Comparison of ENCODE assay signal across 8 mouse cellular contexts in genomic region chr12:98324170-98324569, GRCm38 (mm10). TPM values are rescaled to one million over a fixed set of nuclear protein-coding genes. Genes with fewer than 3 reads are reported as not detected.
A peak's percentile ranks its signal among the peaks of the same experiment; 100 is the strongest.
DNase-seq lines count a peak whose midpoint lies in the region; ATAC-seq and TF ChIP-seq lines count a peak whose summit lies in the region.
"Not testable (repeated sequence)": the region's sequence is repeated elsewhere in the genome, so short reads cannot be mapped to it uniquely, and the experiment has no call there.

No protein-coding gene starts in this region.

- peaks cover 13% of the 10 kb centered on the region for H3K9me3 ChIP-seq in E14TG2a.4 (ENCODE audit: low read length)
- not testable (repeated sequence) for H3K9me3 ChIP-seq in embryonic facial prominence, embryonic 11.5 days (replicated peaks; ENCODE audit: control insufficient read depth, low read length); heart, postnatal 0 days (replicated peaks; ENCODE audit: control insufficient read depth, low read length); liver, postnatal 0 days (ENCODE audit: low read length); midbrain, embryonic 14.5 days (ENCODE audit: control insufficient read depth, low read length)

- not testable (repeated sequence) for H3K27ac ChIP-seq in embryonic facial prominence, embryonic 11.5 days (replicated peaks; ENCODE audit: low read depth, low read length); heart, postnatal 0 days (ENCODE audit: low read depth); liver, postnatal 0 days (ENCODE audit: low read depth); midbrain, embryonic 14.5 days (replicated peaks; ENCODE audit: low read depth, low read length); thymus, adult 2 months (ENCODE audit: control insufficient read depth, insufficient read depth, low read length)

- TF ChIP-seq EP300 in heart, postnatal 0 days (IDR thresholded peaks at IDR 0.05; ENCODE audit: low read depth); liver, postnatal 0 days (IDR thresholded peaks at IDR 0.05; ENCODE audit: low read depth): not testable (repeated sequence)

- not testable (repeated sequence) for TF ChIP-seq POLR2A in thymus, adult 2 months (IDR thresholded peaks at IDR 0.05; ENCODE audit: control insufficient read depth, extremely low read depth, insufficient read depth, low read length, poor library complexity)

- H3K4me2 ChIP-seq in embryonic facial prominence, embryonic 11.5 days (ENCODE audit: low read depth, low read length); heart, postnatal 0 days (ENCODE audit: low read depth, low read length); liver, postnatal 0 days (ENCODE audit: low read depth, low read length); midbrain, embryonic 14.5 days (ENCODE audit: low read length): not testable (repeated sequence)

- not testable (repeated sequence) for H3K27me3 ChIP-seq in E14TG2a.4 (ENCODE audit: insufficient read depth, low read length); embryonic facial prominence, embryonic 11.5 days (ENCODE audit: control insufficient read depth, insufficient read depth, low read length); heart, postnatal 0 days (ENCODE audit: control insufficient read depth, insufficient read depth, low read length); liver, postnatal 0 days (ENCODE audit: insufficient read depth, low read length); midbrain, embryonic 14.5 days (ENCODE audit: control insufficient read depth, insufficient read depth, low read length); thymus, adult 2 months (ENCODE audit: control insufficient read depth, insufficient read depth, low read length)

- H3K36me3 ChIP-seq in E14TG2a.4 (ENCODE audit: insufficient read depth, low read length); embryonic facial prominence, embryonic 11.5 days (replicated peaks; ENCODE audit: control insufficient read depth, insufficient read depth, low read depth, low read length); heart, postnatal 0 days (replicated peaks; ENCODE audit: control insufficient read depth, insufficient read depth, low read length); liver, postnatal 0 days (replicated peaks; ENCODE audit: insufficient read depth, low read length); midbrain, embryonic 14.5 days (ENCODE audit: control insufficient read depth, insufficient read depth, low read length); thymus, adult 2 months (ENCODE audit: control insufficient read depth, insufficient read depth, low read length): not testable (repeated sequence)

- TF ChIP-seq CTCF in E14TG2a.4 (conservative IDR thresholded peaks at IDR 0.05; ENCODE audit: low read length) = peak; percentile 19; the same call in 1 of the 2 replicates
- peak; percentile 54 for TF ChIP-seq CTCF in heart, postnatal 0 days (IDR thresholded peaks at IDR 0.05; ENCODE audit: low read depth)
- peak; percentile 45 for TF ChIP-seq CTCF in liver, postnatal 0 days (IDR thresholded peaks at IDR 0.05; ENCODE audit: low read depth)
- not testable (repeated sequence) for TF ChIP-seq CTCF in thymus, adult 2 months (IDR thresholded peaks at IDR 0.05; ENCODE audit: borderline replicate concordance, control insufficient read depth, extremely low read depth, insufficient read depth, low read length, poor library complexity)

- H3K4me3 ChIP-seq in E14TG2a.4 (replicated peaks; ENCODE audit: low read length); embryonic facial prominence, embryonic 11.5 days (ENCODE audit: low read depth, low read length); heart, postnatal 0 days (ENCODE audit: low read depth, low read length); liver, postnatal 0 days (ENCODE audit: low read depth, low read length); midbrain, embryonic 14.5 days (replicated peaks; ENCODE audit: low read depth, low read length); thymus, adult 2 months (ENCODE audit: control insufficient read depth, insufficient read depth, low read length): not testable (repeated sequence)

- H3K9ac ChIP-seq in embryonic facial prominence, embryonic 11.5 days (replicated peaks; ENCODE audit: low read length); heart, postnatal 0 days (replicated peaks; ENCODE audit: low read depth, low read length); liver, postnatal 0 days (replicated peaks); midbrain, embryonic 14.5 days (replicated peaks; ENCODE audit: low read length): not testable (repeated sequence)

- not testable (repeated sequence) for ATAC-seq in embryonic facial prominence, embryonic 11.5 days (replicated peaks; ENCODE audit: insufficient number of reproducible peaks, low FRiP score, low TSS enrichment, low read depth); heart, postnatal 0 days (ENCODE audit: insufficient read depth, low read depth); liver, postnatal 0 days; midbrain, embryonic 14.5 days (ENCODE audit: low FRiP score, low TSS enrichment)

- no CpG with 5 or more reads among the region's 1 CpGs for WGBS in embryonic facial prominence, embryonic 11.5 days
- WGBS in heart, postnatal 0 days = no CpG with 5 or more reads among the region's 1 CpGs
- no CpG with 5 or more reads among the region's 1 CpGs for WGBS in liver, postnatal 0 days (ENCODE audit: insufficient replicate concordance)
- no CpG with 5 or more reads among the region's 1 CpGs for WGBS in midbrain, embryonic 14.5 days
- no CpG with 5 or more reads among the region's 1 CpGs for WGBS in thymus, adult 2 months

- H3K4me1 ChIP-seq in E14TG2a.4 (replicated peaks; ENCODE audit: low read depth, low read length); embryonic facial prominence, embryonic 11.5 days (ENCODE audit: control insufficient read depth, insufficient read depth, low read length); heart, postnatal 0 days (ENCODE audit: control insufficient read depth, insufficient read depth); liver, postnatal 0 days (ENCODE audit: insufficient read depth); midbrain, embryonic 14.5 days (ENCODE audit: control insufficient read depth, insufficient read depth, low read length); thymus, adult 2 months (replicated peaks; ENCODE audit: control insufficient read depth, insufficient read depth, low read length): not testable (repeated sequence)

- DNase-seq in brain, embryonic 18.5 days (ENCODE audit: low read depth, low spot score) = peak; percentile 49
- peak; percentile 77 for DNase-seq in embryonic facial prominence, embryonic 11.5 days (ENCODE audit: low spot score)
- peak; percentile 36 for DNase-seq in heart, postnatal 0 days (ENCODE audit: low spot score)
- DNase-seq in kidney, postnatal 14 days = peak; percentile 13
- DNase-seq in liver, postnatal 0 days = not testable (repeated sequence)
- DNase-seq in midbrain, embryonic 14.5 days = peak; percentile 91
- DNase-seq in thymus, adult 2 months = peak; percentile 3

RNA-seq across cellular contexts. Expression of gene Gpr65, which starts 55.7 kb away (rescaled TPM):
- 0.26 and 0.45 TPM in 2 replicates for polyA plus RNA-seq in embryonic facial prominence, embryonic 11.5 days (2014; fragmentation: Nextera tagmentation; extraction: Ambion mirVana)
- total RNA-seq in heart, postnatal 0 days (2014; rRNA removed; ENCODE audit: low replicate concordance) = 0.15 and 1.1 TPM in 2 replicates
- 0.85 and 0.92 TPM in 2 replicates for polyA plus RNA-seq in heart, postnatal 0 days (2015; fragmentation: Nextera tagmentation; extraction: Ambion mirVana)
- polyA plus RNA-seq in liver, postnatal 0 days (2015; fragmentation: Nextera tagmentation; extraction: Ambion mirVana) = 4.1 and 5.1 TPM in 2 replicates
- polyA plus RNA-seq in midbrain, embryonic 14.5 days (2014; fragmentation: Nextera tagmentation; extraction: Ambion mirVana) = 0.59 TPM in 1 of 2 replicates, not detected in the other
- 11.2 and 15.1 TPM in 2 replicates for polyA plus RNA-seq in thymus, adult 2 months (2012; rRNA removed)
